Mouse (Mus musculus) large intestine, adult 2 months (tissue): ENCODE data around the gene Bri3bp. TPM values are rescaled to one million over a fixed set of nuclear protein-coding genes. Genes with fewer than 3 reads are reported as not detected.
"Not testable (repeated sequence)": the region's sequence is repeated elsewhere in the genome, so short reads cannot be mapped to it uniquely, and the experiment has no call there.

Source experiments
- DNase-seq: peaks from one replicate; pipeline ENCODE4 v3.0.0-alpha.2; 2012; ENCODE audit warnings: low read depth, low spot score
- WGBS: fragments of 180-500 bp; shearing (Covaris S2); methylation state at CpG from one replicate; pipeline ENCODE4 v1.1.7; 2018; 5-methylcytosine and 5-hydroxymethylcytosine counted together
- polyA plus RNA-seq: library from polyadenylated mRNA; depleted of rRNA; stranded (reverse); fragments of >200 nt; gene quantifications from 2 replicates; pipeline ENCODE4 v1.2.3, GENCODE M21; 2012

Bri3bp gene
- polyA plus RNA-seq, 1 experiment: 9.2 TPM

GRCm38 (mm10) chr5:125407910-125408575 lies 33.3 kb upstream of the Bri3bp start:
- WGBS: 81% methylated on average over 14 of the region's 14 CpGs
- no peak for DNase-seq

- DNase-seq: no peak
- WGBS: 6% methylated on average over 13 of the region's 13 CpGs
These were observed 32.5 kb upstream of the Bri3bp start for GRCm38 (mm10) chr5:125408842-125409241.

- no peak for DNase-seq
- 18% methylated on average over 20 of the region's 20 CpGs for WGBS
These were observed 31.8 kb upstream of the Bri3bp start for GRCm38 (mm10) chr5:125409348-125410090.

GRCm38 (mm10) chr5:125411972-125412530 lies 29.3 kb upstream of the Bri3bp start:
- 64% methylated on average over 5 of the region's 5 CpGs for WGBS
- no peak for DNase-seq

GRCm38 (mm10) chr5:125412536-125412935 lies 28.8 kb upstream of the Bri3bp start:
- DNase-seq: not testable (repeated sequence)

GRCm38 (mm10) chr5:125413763-125414162 lies 27.6 kb upstream of the Bri3bp start:
- DNase-seq: no peak
- 84% methylated on average over 4 of the region's 4 CpGs for WGBS

More at GRCm38 (mm10) chr5:125412536-125412935, 28.8 kb upstream of the Bri3bp start:
- 85% methylated on average over 8 of the region's 8 CpGs for WGBS

- DNase-seq: no peak
- WGBS: 90% methylated on average over 8 of the region's 8 CpGs
These were observed 25.2 kb upstream of the Bri3bp start for GRCm38 (mm10) chr5:125416183-125416582.

- DNase-seq: no peak
- 87% methylated on average over 12 of the region's 12 CpGs for WGBS
These were observed 22.7 kb upstream of the Bri3bp start for GRCm38 (mm10) chr5:125418636-125419035.

GRCm38 (mm10) chr5:125419124-125419523 lies 22.2 kb upstream of the Bri3bp start:
- DNase-seq: no peak
- WGBS: 74% methylated on average over 11 of the region's 11 CpGs

GRCm38 (mm10) chr5:125425698-125426276 lies 15.6 kb upstream of the Bri3bp start:
- no peak for DNase-seq
- WGBS: 88% methylated on average over 10 of the region's 10 CpGs

- 96% methylated on average over 10 of the region's 10 CpGs for WGBS
These were observed 15.0 kb upstream of the Bri3bp start for GRCm38 (mm10) chr5:125426343-125426742.

GRCm38 (mm10) chr5:125432324-125432723 lies 9.0 kb upstream of the Bri3bp start:
- not testable (repeated sequence) for DNase-seq
- 93% methylated on average over 2 of the region's 2 CpGs for WGBS

More at GRCm38 (mm10) chr5:125426343-125426742, 15.0 kb upstream of the Bri3bp start:
- DNase-seq: no peak

- WGBS: under 1% methylated on average over 46 of the region's 46 CpGs
These were observed 7.5 kb upstream of the Bri3bp start, which contains the start of gene Dhx37 for GRCm38 (mm10) chr5:125433793-125434337. Gene Dhx37, minus strand, starts transcription at chr5:125434121.

GRCm38 (mm10) chr5:125434347-125434746 lies 7.0 kb upstream of the Bri3bp start:
- WGBS: 61% methylated on average over 15 of the region's 15 CpGs
- DNase-seq: not testable (repeated sequence)

More at GRCm38 (mm10) chr5:125433793-125434337, 7.5 kb upstream of the Bri3bp start, which contains the start of gene Dhx37:
- peak; percentile 82 for DNase-seq

GRCm38 (mm10) chr5:125440583-125441233 lies 660 bp upstream of the Bri3bp start:
- WGBS: 7% methylated on average over 7 of the region's 7 CpGs
- no peak for DNase-seq

- WGBS: 30% methylated on average over 27 of the region's 27 CpGs
- no peak for DNase-seq
These were observed 998 bp downstream of the Bri3bp start for GRCm38 (mm10) chr5:125442136-125442995.

- DNase-seq: no peak
- WGBS: 85% methylated on average over 5 of the region's 5 CpGs
These were observed 2.0 kb downstream of the Bri3bp start for GRCm38 (mm10) chr5:125443335-125443734.

GRCm38 (mm10) chr5:125443915-125444314 lies 2.5 kb downstream of the Bri3bp start:
- WGBS: 65% methylated on average over 3 of the region's 3 CpGs
- no peak for DNase-seq
